Mouse (Mus musculus) common myeloid progenitor, adult 5-6 weeks (primary cell): ENCODE results near the gene Pigk. TPM values are rescaled to one million over a fixed set of nuclear protein-coding genes. Genes with fewer than 3 reads are reported as not detected.

ENCODE experiments used
- ATAC-seq: replicated peaks from 2 replicates; pipeline ENCODE4 v1.8.0; 2016; ENCODE audit warnings: low read depth, mild to moderate bottlenecking, moderate TSS enrichment, inconsistent platforms; ENCODE audit not compliant: poor library complexity, severe bottlenecking
- total RNA-seq: library from RNA; stranded (forward); fragments of 200-1000, 187-1606 nt; gene quantifications from 2 replicates; pipeline ENCODE4 v1.2.3, GENCODE M21; 2017

Gene Pigk
- total RNA-seq, 1 experiment from 2014 or later: 46.2 TPM

GRCm38 (mm10) chr3:152722836-152723235 lies 8.9 kb downstream of the Pigk start:
- ATAC-seq: peak; percentile 66

- ATAC-seq: no peak
Measured at GRCm38 (mm10) chr3:152724446-152724845, 10.5 kb downstream of the Pigk start.

- ATAC-seq: no peak
Measured at GRCm38 (mm10) chr3:152728238-152728637, 14.3 kb downstream of the Pigk start.

GRCm38 (mm10) chr3:152733011-152733410 lies 19.1 kb downstream of the Pigk start:
- no peak for ATAC-seq

GRCm38 (mm10) chr3:152733513-152733912 lies 19.6 kb downstream of the Pigk start:
- no peak for ATAC-seq

GRCm38 (mm10) chr3:152734100-152734499 lies 20.2 kb downstream of the Pigk start:
- no peak for ATAC-seq

GRCm38 (mm10) chr3:152735601-152736250 lies 21.8 kb downstream of the Pigk start:
- ATAC-seq: no peak

GRCm38 (mm10) chr3:152744301-152744700 lies 30.4 kb downstream of the Pigk start:
- no peak for ATAC-seq

GRCm38 (mm10) chr3:152745611-152746010 lies 31.7 kb downstream of the Pigk start:
- no peak for ATAC-seq

GRCm38 (mm10) chr3:152749461-152749871 lies 35.6 kb downstream of the Pigk start:
- ATAC-seq: peak; percentile 68

- ATAC-seq: peak; percentile 67
Measured at GRCm38 (mm10) chr3:152749881-152750280, 36.0 kb downstream of the Pigk start.

- no peak for ATAC-seq
Measured at GRCm38 (mm10) chr3:152752911-152753310, 39.0 kb downstream of the Pigk start.

- no peak for ATAC-seq
Measured at GRCm38 (mm10) chr3:152753345-152753744, 39.4 kb downstream of the Pigk start.

- no peak for ATAC-seq
Measured at GRCm38 (mm10) chr3:152753920-152754764, 40.2 kb downstream of the Pigk start.

GRCm38 (mm10) chr3:152755515-152755914 lies 41.6 kb downstream of the Pigk start:
- ATAC-seq: peak; percentile 38

- ATAC-seq: no peak
Measured at GRCm38 (mm10) chr3:152756896-152757295, 43.0 kb downstream of the Pigk start.

- ATAC-seq: peak; percentile 58
Measured at GRCm38 (mm10) chr3:152757464-152758393, 43.8 kb downstream of the Pigk start.

- no peak for ATAC-seq
Measured at GRCm38 (mm10) chr3:152758500-152759032, 44.7 kb downstream of the Pigk start.

GRCm38 (mm10) chr3:152761116-152761515 lies 47.2 kb downstream of the Pigk start:
- ATAC-seq: no peak

GRCm38 (mm10) chr3:152761661-152762060 lies 47.8 kb downstream of the Pigk start:
- ATAC-seq: no peak
